Mouse (Mus musculus) left cerebral cortex, postnatal 4 days (tissue): ENCODE measurements around the gene Zfp663. TPM values are rescaled to one million over a fixed set of nuclear protein-coding genes. Genes with fewer than 3 reads are reported as not detected.

Experiments
- DNase-seq: peaks from one replicate; pipeline ENCODE4 v3.0.0-alpha.2; 2022
- intact Hi-C: fragments of 180-260 bp; cut with DNase I; formaldehyde crosslinking; loops from one replicate; pipeline ENCODE4 v1.15.1; 2025
- total RNA-seq, 2 experiments: library from RNA; stranded (reverse); gene quantifications; 2 replicates each; pipeline ENCODE4 v1.2.3; 2021

The Zfp663 gene
- 1 to 10 TPM; 4.3 to 5.8 TPM for total RNA-seq

- DNase-seq, result peak; percentile 56
- intact Hi-C loops, result loop anchor here (10.0 kb wide), 1 partner anchor 116 kb away; no protein-coding TSS in a partner anchor
These were observed at the start of gene Zfp663 for GRCm38 (mm10) chr2:165368496-165368895. Zfp663 (minus strand) TSS chr2:165368729.

GRCm38 (mm10) chr2:165417291-165417690 is 48.8 kb upstream of the Zfp663 start:
- DNase-seq, result peak; percentile 92
- intact Hi-C loops, result no loop called here

GRCm38 (mm10) chr2:165415795-165416194 is 47.3 kb upstream of the Zfp663 start:
- DNase-seq, result no peak
- intact Hi-C loops, result no loop called here

- no peak for DNase-seq
- intact Hi-C loops, result no loop called here
These were observed 46.7 kb upstream of the Zfp663 start for GRCm38 (mm10) chr2:165415141-165415721.

- intact Hi-C loops, result no loop called here
These were observed 45.8 kb upstream of the Zfp663 start for GRCm38 (mm10) chr2:165414321-165414720.

GRCm38 (mm10) chr2:165413884-165414283 is 45.4 kb upstream of the Zfp663 start:
- intact Hi-C loops, result no loop called here
- DNase-seq, result no peak

More at GRCm38 (mm10) chr2:165414321-165414720, 45.8 kb upstream of the Zfp663 start:
- DNase-seq, result no peak

GRCm38 (mm10) chr2:165407700-165408301 is 39.3 kb upstream of the Zfp663 start:
- peak; percentile 66 for DNase-seq
- intact Hi-C loops, result no loop called here

GRCm38 (mm10) chr2:165405351-165405750 is 36.8 kb upstream of the Zfp663 start:
- intact Hi-C loops, result no loop called here
- DNase-seq, result no peak

- DNase-seq, result no peak
- intact Hi-C loops, result no loop called here
These were observed 36.4 kb upstream of the Zfp663 start for GRCm38 (mm10) chr2:165404951-165405350.

GRCm38 (mm10) chr2:165398164-165398785 is 29.7 kb upstream of the Zfp663 start:
- intact Hi-C loops, result no loop called here
- DNase-seq, result no peak

GRCm38 (mm10) chr2:165397502-165398163 is 29.1 kb upstream of the Zfp663 start:
- DNase-seq, result peak; percentile 47
- intact Hi-C loops, result no loop called here

- intact Hi-C loops, result no loop called here
- DNase-seq, result no peak
These were observed 28.4 kb upstream of the Zfp663 start for GRCm38 (mm10) chr2:165396831-165397501.

GRCm38 (mm10) chr2:165392156-165392555 is 23.6 kb upstream of the Zfp663 start:
- intact Hi-C loops, result loop anchor here (5.0 kb wide), 1 partner anchor 95 kb away; no protein-coding TSS in a partner anchor
- no peak for DNase-seq

GRCm38 (mm10) chr2:165391561-165391960 is 23.0 kb upstream of the Zfp663 start:
- peak; percentile 57 for DNase-seq
- intact Hi-C loops, result loop anchor here (5.0 kb wide), 1 partner anchor 96 kb away; no protein-coding TSS in a partner anchor

GRCm38 (mm10) chr2:165389299-165389952 is 20.9 kb upstream of the Zfp663 start:
- no peak for DNase-seq
- intact Hi-C loops, result no loop called here

GRCm38 (mm10) chr2:165387844-165388495 is 19.4 kb upstream of the Zfp663 start, which contains the start of gene Zfp334:
Zfp334 (minus strand) TSS chr2:165388259.
- intact Hi-C loops, result no loop called here
- DNase-seq, result peak; percentile 98

GRCm38 (mm10) chr2:165387370-165387769 is 18.8 kb upstream of the Zfp663 start:
- DNase-seq, result no peak
- intact Hi-C loops, result no loop called here

- intact Hi-C loops, result no loop called here
- DNase-seq, result no peak
These were observed 11.5 kb upstream of the Zfp663 start for GRCm38 (mm10) chr2:165380050-165380449.

- no peak for DNase-seq
- intact Hi-C loops, result no loop called here
These were observed 7.5 kb upstream of the Zfp663 start for GRCm38 (mm10) chr2:165376001-165376400.

- DNase-seq, result no peak
- intact Hi-C loops, result no loop called here
These were observed 6.9 kb upstream of the Zfp663 start for GRCm38 (mm10) chr2:165375478-165375877.
